Mouse (Mus musculus) left cerebral cortex, postnatal 14 days (tissue): ENCODE data around the gene Gm45837. TPM values are rescaled to one million over a fixed set of nuclear protein-coding genes. Genes with fewer than 3 reads are reported as not detected.

Experiments used
- DNase-seq, 2 experiments: peaks; one replicate each; pipeline ENCODE4 v3.0.0; 2021 to 2022; ENCODE audit warnings: low spot score in 2 of 2, mixed read lengths in 1 of 2
- intact Hi-C: fragments of 180-260 bp; cut with DNase I; formaldehyde crosslinking; loops from one replicate; pipeline ENCODE4 v1.15.1; 2025
- total RNA-seq, 2 experiments: library from RNA; stranded (reverse); gene quantifications; 2 replicates each; pipeline ENCODE4 v1.2.3; 2021

Gm45837 gene
- total RNA-seq, 2 experiments from 2014 or later: not detected

DNA sequence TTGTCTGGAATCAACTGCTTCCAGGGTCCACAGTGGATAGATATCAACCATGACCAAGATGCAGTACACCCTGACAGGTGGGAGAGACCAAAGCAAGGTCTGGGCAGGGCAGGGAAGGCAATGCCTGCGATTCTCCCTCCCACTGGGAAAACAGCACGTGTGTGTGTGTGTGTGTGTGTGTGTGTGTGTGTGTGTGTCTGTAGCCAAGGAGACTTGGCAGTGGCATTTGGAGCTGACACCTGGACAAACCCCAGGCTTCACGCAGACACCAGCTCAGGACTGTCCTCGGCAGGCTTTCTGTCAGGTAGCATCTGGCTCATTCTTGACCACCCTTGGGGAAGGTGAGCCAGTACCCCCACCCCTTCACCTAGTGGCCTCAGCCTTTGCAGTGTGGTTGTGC, 69.2 kb downstream of the Gm45837 start:
- intact Hi-C loops: no loop called here

DNA sequence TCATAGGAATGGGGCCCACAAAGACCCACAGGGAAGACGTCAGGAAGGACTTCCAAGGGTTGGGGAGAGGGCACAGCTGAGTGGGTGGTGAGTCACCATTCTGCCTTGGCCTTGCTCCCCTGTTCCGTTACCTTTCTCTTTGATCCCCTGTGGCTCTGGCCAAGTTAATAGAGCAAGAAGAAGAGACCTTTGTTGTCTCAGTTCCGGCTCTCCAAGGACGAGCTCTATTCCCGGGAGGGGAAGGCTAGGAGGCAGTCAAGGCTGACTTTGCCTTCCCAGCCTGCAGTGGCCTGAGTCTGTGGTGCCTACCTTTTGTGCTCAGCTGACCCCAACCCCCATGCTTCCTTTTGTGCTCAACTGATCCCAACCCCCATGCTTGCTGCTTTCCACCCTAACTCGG, 70.0 kb downstream of the Gm45837 start:
- intact Hi-C loops: no loop called here
- no peak for DNase-seq

More for the DNA sequence above, 69.2 kb downstream of the Gm45837 start:
- no peak for DNase-seq

DNA sequence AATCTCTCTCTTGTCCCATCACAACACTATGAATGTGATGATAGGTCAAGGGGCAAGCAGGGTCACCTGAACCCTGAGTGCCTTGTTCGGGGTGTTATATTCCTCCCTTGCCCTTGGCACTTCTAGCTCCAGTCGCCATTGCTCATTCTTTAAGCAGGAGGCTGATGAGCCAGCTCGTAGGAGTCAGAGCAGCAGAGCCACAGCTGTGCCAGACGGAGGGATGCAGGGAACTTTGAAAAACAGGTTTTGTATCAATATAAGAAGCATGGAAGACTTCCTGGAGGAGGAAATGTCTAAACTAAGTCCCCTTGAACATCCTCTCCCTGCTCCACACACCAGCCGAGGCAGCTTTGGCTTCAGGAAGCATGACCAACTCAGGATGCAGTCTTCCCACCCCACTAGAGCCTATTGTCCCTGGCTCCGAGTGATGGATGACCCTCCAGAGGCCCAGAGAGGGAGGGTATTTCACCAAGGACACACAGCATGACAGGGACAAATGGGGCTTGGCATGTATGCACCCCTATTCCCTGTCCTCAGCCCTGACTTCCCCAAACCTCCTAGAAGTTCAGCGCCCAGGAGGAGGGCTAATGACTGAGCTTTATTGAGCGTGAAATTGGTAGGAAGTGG, 71.3 kb downstream of the Gm45837 start:
- intact Hi-C loops: no loop called here
- no peak for DNase-seq

DNA sequence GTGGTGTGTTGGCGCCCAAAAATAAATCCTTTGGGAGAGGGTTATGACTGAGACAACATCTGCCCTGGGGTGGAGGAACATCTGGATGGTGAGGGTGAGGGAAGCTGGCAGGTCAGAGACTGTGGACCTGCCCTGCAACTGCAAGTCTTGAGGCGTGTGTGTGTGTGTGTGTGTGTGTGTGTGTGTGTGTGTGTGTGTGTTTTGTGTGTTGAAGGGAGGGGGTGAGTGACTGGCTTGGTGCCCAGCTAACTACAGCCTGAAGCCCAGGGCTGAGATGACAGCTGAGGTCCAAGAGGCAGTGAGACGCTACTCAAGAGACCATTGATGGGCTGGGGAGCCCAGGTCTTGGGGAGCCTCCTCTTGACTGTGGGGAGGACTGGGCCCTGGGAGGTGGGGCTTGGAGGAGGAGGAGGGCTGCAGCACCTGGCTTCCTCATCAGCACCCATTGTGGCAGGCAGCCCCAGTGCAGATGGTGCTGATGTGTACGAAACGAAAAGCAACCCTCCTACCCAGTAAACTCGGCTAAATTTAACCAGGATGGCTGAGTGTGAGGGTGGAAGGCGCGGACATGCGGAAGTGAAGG, 71.9 kb downstream of the Gm45837 start:
- intact Hi-C loops: no loop called here
- DNase-seq: peak in 1 of 2 experiments; percentile 59

DNA sequence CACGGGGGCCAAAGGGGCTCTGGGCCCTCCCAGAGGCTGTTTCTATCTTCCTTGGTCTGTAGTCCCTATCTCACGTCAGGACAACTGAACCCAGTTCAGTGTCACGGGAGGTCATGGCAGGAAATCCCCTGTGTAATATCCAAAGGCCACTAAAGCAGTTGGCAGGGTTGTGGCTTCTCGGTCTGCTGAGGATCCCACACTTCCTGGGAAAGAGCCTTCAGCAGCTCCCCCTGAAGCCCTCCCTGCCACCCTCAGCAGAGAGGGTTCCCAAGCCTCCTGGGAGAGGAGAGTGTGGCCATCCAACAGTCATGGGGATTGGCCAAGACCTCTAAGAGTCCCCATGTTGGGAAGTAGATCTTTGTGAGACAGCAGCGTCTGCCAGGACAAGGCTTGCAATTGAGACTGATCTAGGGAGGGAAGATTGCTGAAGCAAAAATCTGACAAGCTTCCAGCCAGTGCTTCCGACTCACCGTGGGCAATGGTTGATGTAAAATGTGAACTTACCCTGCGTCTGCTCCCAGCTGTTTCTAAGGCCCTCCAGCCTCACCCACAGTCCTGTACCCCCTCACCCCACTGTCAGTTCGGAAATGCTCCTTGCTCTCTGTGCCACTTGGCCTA, 72.9 kb downstream of the Gm45837 start:
- no peak for DNase-seq
- intact Hi-C loops: no loop called here

DNA sequence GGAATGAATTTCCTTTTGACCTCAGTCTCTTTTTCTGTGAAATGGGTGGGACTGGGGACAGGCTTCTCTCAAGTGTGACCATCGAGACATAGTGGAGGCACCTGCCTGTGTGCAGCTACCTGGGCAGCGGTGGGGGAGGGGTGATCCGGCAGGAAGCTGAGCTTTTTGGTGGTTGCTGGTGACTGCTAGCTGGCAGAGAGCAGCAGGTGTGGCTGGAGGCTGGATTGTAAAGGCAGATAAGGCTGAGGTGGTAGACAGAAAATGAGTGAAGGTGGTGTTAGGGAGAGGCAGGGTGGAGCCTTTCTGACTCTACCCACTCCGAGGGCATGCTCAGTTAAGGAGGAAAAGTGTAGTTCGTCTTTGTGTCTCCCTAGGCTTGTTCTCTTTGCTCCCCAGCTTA, 76.4 kb downstream of the Gm45837 start:
- DNase-seq: no peak
- intact Hi-C loops: no loop called here

DNA sequence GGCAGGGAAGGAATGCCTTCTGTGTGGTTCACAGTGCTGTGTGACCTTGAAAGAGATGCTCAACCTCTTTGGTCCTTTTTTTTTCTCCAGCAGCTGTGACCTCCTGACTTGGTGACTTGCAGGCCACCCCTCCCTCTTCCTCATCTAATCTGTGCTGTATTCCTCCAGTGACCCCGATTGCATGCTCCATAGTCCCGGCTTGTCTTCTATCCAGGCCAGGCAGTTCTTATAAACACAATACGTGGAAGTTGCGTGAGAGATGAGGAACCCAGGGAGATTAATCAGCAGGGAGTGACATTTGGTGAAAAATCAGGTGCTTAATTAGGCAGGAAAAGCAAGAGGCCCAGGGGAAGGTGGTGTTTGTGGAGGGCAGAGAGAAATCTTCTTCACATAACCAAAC, 80.3 kb downstream of the Gm45837 start:
- no peak for DNase-seq
- intact Hi-C loops: no loop called here

DNA sequence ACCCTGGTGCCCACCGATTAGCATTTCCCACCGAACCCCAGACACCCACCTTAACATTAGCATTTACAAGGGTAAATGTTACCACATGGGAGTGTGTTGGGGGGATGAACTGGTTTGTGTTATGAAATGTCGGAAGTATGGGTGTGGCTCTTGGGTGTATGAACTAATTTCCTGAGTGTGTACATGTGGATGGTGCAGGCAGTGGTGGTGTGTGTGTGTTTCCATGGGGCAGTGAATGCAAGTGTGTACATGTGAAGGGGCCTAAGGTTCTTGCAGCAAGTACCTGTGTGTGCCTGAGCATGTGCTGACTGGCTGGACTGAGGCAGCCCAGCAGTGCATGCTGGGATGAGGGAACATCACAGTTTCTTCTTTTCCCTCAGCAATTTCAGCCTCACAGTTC, 87.7 kb downstream of the Gm45837 start:
- intact Hi-C loops: no loop called here
- no peak for DNase-seq

DNA sequence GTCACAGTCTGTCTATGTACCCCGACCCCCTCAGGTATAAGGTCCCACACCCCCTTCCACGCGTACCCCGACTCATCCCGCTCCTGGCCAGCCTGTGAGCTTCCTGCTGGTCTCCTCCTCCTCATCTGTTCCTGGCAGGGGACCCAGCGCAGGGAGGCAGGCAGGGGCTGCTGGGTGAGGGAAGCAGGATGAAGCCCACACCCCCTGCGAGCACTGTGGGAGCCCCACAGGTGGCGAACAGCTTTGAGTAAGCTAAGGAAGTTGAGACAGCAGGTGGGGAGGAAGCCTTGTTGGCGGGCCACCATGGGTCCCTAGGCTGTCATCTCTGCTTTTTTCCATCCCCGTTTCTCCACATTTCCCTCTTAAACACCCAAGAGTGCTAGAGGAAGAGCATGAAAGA, 88.6 kb downstream of the Gm45837 start:
- DNase-seq: no peak
- intact Hi-C loops: no loop called here

DNA sequence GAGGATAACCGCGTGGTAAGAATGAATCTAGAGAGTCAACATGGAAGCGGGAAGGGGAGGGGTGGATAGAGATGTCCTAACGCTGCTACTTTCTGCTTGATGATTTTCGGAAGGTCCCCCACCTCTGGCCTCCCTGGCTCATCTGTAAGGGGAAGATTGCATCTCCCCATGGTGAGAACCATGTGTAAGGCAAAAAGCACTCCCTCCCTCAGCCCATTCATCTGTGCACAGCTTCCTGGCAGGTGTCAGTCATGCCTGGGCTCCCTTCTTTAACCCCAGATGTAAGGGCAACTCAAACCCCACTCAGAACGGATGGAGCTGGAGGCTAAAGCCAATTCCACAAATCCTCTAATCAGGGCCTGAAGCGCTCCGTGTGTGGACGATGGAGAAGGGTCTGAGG, 89.0 kb downstream of the Gm45837 start:
- intact Hi-C loops: no loop called here
- no peak for DNase-seq

DNA sequence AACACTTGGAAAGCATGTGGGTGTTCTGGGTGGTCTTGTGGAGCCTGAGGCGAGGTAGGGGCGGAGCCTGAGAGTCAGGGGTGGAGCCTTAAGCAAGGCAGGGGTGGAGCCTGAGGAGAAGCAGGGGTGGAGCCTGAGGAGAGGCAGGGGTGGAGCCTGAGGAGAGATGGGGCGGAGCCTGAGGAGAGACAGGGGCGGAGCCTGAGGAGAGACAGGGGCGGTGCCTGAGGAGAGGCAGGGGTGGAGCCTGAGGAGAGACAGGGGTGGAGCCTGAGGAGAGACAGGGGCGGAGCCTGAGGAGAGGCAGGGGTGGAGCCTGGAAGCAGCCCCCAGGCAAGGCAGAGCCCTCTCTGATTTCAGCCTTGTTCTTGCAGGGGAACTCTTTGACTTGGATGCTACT, 90.5 kb downstream of the Gm45837 start:
- intact Hi-C loops: no loop called here
- DNase-seq: no peak

DNA sequence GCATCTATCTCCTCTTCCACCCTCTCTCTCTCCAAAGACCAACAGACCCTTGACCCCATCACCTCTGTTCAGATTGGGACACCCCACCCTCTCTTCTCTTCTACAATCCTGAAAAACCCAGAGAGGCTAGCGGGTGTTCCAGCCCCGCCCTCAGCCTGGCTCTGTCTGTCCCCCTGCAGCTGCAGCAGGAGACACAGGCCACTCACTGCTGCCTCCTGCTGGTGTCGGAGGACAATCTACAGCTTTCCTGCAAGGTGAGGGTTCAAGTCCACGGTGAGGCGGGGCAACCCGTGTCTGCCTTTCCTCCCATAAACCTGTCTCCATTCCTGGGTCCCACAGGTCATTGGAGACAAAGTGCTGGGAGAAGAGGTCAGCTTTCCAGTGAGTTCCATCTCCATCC, 91.0 kb downstream of the Gm45837 start:
- DNase-seq: no peak
- intact Hi-C loops: no loop called here

DNA sequence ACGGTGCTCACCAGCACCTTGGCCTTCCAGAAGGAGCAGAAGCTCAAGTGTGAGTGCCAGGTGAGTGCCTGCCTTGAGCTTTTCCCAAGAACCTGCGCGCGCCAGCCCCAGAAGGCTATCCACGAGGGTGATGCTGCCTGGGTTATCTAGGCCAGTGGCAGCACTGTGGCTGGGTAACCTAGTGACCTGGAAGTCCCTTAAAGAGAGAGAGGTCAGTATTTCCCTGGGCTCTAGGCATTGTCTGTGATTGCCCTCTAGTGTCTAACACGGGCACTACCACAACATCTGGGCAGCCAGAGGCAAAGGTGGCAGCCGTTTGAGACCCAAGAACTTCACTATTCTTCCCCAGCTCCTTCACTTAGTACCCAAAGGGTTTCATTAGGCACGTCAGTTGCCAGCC, 92.7 kb downstream of the Gm45837 start:
- intact Hi-C loops: loop anchor here (1.0 kb wide), 1 partner anchor 53 kb away; no protein-coding TSS in a partner anchor

DNA sequence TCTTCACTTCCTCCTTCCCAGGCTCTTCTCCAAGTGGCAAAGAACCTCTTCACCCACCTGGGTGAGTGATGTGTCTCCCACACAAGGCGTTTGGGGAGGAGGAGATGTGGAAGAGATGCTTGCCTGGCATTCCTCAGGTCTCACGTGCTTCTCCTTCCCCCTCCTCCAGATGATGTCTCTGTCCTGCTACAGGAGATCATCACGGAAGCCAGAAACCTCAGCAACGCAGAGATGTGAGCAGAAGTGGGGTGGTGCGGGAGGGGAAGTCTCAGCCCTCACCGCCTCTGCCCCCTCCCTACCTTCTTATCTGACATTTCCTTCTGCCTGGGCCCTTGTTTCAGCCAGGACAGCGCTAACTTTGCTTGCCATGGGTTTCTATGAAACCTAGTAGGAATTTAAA, 93.1 kb downstream of the Gm45837 start:
- no peak for DNase-seq
- intact Hi-C loops: loop anchor here (1.0 kb wide), 1 partner anchor 54 kb away; no protein-coding TSS in a partner anchor

More for the DNA sequence above, 92.7 kb downstream of the Gm45837 start:
- peak in 1 of 2 experiments; percentile 62 for DNase-seq

DNA sequence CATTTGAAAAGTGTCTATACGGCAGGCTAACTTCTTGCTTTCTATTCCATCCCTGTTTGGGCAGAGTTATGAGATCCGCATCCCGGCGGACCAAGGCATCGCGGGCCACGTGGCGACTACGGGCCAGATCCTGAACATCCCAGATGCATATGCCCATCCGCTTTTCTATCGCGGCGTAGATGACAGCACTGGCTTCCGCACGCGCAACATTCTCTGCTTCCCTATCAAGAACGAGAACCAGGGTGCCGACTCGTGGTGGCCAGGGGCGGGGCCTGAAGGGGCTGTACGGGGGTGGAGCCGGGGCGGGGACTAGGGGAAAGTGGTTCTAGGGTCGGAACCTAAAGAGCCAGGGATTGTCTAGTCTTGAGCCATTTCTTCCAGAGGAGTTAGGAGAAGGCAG, 93.8 kb downstream of the Gm45837 start:
- intact Hi-C loops: no loop called here
- no peak for DNase-seq

DNA sequence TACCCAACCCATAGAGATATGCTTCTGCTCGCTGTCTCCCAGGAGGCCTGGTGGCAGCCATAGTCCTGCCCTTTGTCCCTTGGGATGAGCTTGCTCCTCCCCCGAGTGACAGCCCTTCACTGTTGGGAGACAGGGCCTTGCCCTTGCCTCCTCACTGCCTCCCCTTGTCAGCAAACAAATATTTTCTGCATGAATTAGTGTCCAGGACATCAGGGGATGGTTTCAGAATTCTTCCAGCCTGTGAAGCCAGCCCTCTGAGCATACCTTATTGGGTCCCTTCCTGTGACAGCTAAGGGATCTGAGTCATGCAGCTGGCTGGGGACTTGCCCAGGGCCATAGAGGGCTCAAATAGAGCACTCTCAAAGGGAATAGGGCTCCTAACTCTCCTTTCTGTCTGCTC, 98.5 kb downstream of the Gm45837 start:
- DNase-seq: no peak
- intact Hi-C loops: no loop called here

DNA sequence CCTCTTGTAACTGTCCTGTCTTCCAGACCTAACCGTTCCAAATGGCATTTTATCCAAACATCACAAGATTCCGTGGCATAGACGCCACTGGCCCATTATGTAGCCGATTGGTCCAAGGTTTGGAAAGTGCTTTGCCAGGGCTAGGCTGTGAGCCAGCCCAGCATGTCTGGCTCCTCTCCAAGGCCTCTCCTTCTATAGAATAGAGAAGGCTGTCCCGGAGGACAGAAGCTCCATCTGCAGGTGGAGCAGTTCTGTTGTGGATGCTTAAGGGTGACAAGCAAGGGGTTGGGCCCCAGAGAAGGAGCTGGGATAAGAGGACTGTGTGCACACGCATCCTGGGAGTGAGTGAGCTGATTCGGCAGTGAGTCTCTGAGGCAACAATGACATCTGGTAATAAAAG, 103.0 kb downstream of the Gm45837 start:
- DNase-seq: peak; percentile 58 to 69
- intact Hi-C loops: no loop called here

DNA sequence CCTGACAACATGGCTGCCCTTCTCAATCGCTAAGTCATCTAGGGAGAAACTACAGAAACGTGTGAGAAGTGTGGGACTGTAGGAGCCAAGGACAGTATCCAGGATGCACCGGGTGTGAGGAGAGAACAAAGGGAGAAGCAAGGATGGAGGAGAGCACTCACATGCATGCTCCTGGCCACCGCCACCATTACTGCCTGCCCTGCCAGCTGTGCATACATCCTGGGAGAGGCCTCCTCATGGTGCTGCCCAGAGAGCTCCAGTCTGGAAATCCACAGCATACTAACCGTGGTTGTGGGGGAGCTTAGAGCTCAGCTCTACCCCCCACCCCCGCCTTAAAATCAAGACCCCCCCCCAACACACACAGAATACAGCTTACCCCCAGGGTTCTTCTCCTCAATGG, 104.1 kb downstream of the Gm45837 start:
- intact Hi-C loops: no loop called here
- DNase-seq: no peak

DNA sequence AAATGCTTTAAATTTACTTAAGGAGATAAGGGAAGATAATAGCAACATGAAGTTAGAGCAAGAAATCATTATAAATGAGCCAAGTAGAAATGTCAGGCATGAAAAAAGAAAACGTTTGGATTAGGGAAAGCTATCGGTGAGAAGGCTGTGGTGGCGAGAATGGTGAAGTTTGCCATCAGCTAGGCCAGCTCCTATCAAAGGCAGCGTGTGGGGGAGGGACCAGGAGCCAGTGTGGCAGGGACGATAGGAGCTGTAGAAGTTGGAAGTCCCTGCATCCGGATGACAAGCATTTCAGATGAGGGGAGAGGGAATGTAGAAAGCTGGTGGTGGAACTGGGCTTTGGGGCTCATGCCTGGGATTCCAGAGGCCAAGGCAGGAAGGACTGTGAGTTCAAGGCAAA, 104.6 kb downstream of the Gm45837 start:
- intact Hi-C loops: no loop called here
- DNase-seq: no peak

DNA sequence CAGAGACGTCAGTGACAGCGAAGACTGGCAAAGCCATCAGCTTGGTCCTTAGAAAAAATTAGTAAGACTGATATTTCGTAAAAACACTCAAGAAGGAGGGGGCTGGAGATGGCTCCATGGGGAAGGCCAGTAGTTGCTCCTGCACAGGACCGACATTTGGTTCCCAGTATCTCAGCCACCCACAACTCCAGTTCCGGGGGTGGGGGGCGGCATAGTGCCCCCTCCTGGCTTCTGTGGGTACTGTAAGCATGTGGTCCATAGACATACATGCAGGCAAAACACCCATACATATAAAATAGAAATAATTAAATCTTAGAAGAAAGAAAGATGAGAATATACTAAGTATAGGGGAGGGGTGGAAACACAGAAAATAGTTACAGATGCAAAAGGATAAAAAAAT, 105.8 kb downstream of the Gm45837 start:
- intact Hi-C loops: no loop called here
- no peak for DNase-seq

DNA sequence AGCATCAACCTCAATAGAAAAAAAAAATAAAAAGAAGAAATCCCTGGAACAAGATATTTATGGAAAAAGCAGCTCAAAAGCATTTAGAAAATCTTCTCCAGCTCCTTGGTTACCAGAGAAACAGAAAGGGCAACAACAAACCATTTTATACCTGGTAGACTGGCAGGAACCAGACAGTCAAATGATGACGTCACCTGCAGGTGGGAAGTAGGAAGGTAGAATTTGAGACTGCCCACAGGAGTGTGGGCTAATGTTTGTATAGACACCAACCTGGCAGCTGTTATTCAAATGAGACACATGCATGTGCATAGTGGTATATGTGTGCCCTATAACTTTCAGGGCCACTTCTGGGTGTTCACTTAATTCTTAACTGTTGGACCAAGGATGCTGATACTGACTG, 111.0 kb downstream of the Gm45837 start:
- intact Hi-C loops: loop anchor here (5.0 kb wide), 1 partner anchor 69 kb away; no protein-coding TSS in a partner anchor
- no peak for DNase-seq
